Mouse (Mus musculus): ENCODE results near the gene Vmn1r55. TPM values are rescaled to one million over a fixed set of nuclear protein-coding genes. Genes with fewer than 3 reads are reported as not detected.
"Not testable (repeated sequence)": the region's sequence is repeated elsewhere in the genome, so short reads cannot be mapped to it uniquely, and the experiment has no call there.

Vmn1r55 gene
- total RNA-seq, 4 experiments from 2014 or later = 0.02 to 0.04 TPM; not detected in 2

DNA sequence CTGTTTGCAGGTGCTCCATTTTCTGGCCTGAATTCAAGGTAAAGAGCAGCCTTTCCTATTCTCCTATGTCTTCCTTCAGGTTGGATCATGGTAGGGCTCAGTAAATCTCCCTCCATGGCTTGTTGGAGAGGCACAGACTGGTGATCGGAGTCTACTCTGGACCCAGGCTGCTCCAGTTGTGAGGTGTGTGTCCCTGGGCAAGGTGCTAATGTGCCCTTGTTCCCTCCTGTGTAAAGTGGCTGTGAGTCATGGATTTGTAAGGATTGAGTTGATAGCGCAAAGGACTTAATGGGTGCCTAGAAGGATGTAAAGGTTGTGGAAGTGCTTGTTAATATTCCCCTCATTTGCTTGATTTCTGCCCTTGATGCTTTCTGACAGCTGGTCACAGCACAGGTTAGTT lies 67.5 kb downstream of the Vmn1r55 start:
- DNase-seq (ENCODE audit: low spot score in 2 of 2) = no peak

DNA sequence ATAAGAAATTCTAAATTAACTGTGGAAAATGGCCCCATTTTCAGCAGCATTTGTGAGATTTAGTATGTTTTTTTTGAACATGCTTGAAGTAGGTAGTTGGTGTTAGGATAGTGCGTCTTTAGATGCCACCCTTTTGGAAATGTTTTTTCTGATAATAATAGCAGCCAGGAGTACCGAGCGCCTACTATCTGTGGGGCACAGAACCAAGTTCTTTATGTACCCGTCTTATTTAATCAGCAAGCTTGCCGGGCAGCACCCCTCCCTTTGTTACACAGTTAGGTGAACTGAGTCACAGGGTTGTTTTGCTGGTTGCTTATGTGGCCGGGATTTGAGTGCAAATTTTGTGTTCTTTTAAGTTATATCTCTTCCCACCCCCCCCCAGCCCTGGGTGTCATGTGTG lies 68.2 kb downstream of the Vmn1r55 start:
- DNase-seq (ENCODE audit: low spot score in 2 of 2) = no peak

DNA sequence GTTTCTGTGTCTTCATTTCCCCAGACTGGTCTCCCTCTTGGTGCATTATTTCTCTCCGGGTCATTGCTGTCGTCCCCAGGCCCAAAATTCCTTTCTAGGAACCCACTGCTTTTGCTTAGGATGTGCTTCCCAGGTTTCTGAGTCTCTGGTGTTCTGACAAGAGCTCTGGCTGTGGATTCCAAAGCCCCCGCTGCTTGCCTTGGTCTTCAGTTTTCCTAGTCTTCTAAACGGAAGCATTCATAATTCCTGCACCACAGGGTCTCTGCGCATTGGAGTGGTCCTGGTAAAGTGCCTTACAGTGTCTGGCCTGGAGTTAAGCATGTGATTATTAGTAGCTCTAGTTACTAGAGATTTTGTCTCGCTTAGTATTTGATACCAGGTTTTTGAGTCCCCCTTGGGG lies 68.7 kb downstream of the Vmn1r55 start:
- no peak for DNase-seq (ENCODE audit: low spot score in 2 of 2)

DNA sequence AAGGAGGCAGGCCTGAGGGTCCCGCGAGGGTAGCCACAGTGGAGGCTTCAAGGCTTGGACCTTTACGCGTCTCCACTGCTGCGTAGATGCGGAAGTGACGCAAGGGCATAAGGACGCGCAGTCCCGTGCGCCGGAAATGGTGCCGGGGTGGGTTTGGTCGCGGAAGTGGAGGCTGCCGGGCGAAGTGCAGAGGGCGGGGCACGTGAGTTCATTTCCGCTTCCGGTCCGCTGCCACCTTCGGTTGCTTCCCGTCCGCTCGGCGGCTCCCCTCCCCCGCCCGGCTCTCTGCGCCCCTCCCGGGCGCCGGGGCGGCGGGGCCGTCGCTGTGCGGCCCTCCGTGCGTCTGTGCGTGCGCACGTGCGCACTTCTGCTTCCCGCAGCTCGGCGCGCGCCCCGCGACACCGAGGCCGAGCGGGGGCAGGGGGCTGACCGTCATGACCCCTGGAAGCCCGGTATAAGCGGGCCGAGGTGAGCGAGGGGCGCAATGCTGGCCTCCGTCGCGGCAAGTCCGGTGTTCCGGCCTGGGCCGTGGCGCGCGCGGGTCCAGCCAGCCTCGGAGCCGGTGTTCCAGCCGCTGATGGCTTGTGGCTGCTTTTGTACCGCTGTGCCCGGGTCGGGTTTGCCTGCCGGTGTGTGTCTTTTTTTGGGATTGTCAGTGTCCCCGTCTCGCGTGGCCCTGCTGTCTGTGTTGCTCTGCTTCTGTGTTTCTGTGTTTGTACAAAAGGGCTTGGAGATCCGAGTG lies 69.3 kb downstream of the Vmn1r55 start, which contains the start of gene Epn1:
Epn1 (plus strand) TSS at position 226 of the 742 bp plus-strand sequence.
- peak; percentile 95 to 97 for DNase-seq (ENCODE audit: low spot score in 2 of 2)

DNA sequence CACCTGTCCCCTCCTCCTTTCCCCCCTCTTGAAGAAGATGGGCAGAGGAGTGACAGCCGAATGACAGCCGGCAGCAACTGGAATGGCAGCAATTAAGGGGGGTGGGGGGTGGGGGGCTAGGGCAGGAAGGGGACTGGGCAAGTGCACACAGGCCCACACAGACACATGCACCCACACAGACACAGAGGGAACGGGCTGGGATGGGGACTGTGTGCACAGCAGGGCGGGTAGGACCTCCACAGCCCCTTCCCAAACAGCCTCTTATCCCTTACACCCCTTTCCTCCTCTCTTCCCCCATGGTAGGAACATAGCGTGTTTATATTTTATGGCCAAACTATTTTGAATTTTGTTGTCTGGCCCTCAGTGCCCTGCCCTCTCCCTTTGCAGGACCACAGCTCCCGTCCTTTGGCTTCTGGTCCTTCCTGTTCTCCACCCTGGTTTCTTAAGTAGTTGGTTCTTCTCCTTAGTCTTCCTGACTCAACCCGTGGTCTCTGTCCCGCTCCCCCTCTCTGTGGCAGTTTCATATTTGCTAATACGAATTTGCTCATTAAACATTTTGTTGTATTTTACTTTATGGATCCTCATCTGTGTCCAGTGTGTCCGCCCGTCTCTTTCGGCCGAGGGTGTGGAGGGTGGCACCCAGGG lies 70.0 kb downstream of the Vmn1r55 start:
- DNase-seq (ENCODE audit: low spot score in 2 of 2) = not testable (repeated sequence)

Small RNA genes lying within 50 kb of the gene (microRNA-seq; reads per million reads assigned to microRNA genes)
- 0 reads per million in 2 experiments for gene Gm26217

Other genes starting within 250 kb of the Vmn1r55 start
- gene Gm36210, start 243.2 kb downstream of the Vmn1r55 start, total RNA-seq (2022) = under 1 TPM; 0.29 to 0.77 (median 0.39) TPM
- 10 to 100 TPM; 13.0 to 15.3 (median 13.9) TPM for gene Zfp628, start 234.5 kb downstream of the Vmn1r55 start, total RNA-seq (2022)
- gene Nat14, start 227.6 kb downstream of the Vmn1r55 start, total RNA-seq (2022) = 100 to 1,000 TPM in 2 of 4 experiments, 10 to 100 TPM in 2; 89.9 to 111 (median 102) TPM
- gene Ssc5d, start 223.9 kb downstream of the Vmn1r55 start, total RNA-seq (2022) = 1 to 10 TPM; 2.8 to 5.1 (median 4.2) TPM
- 1 to 10 TPM in 1 of 4 experiments, under 1 TPM in 2, not detected in 1; 0.58 to 1.1 (median 0.90) TPM for gene Sbk2, start 185.3 kb downstream of the Vmn1r55 start, total RNA-seq (2022)
- gene Sbk3, start 178.5 kb downstream of the Vmn1r55 start, total RNA-seq (2022) = 1 to 10 TPM in 2 of 4 experiments, under 1 TPM in 2; 0.71 to 1.1 (median 0.98) TPM
- 10 to 100 TPM; 23.2 to 32.9 (median 30.6) TPM for gene Zfp579, start 153.5 kb downstream of the Vmn1r55 start, total RNA-seq (2022)
- gene Zfp524, start 135.3 kb downstream of the Vmn1r55 start, total RNA-seq (2022) = 1 to 10 TPM; 6.0 to 8.0 (median 6.9) TPM
- 10 to 100 TPM; 20.7 to 25.3 (median 24.5) TPM for gene Fiz1, start 135.0 kb downstream of the Vmn1r55 start, total RNA-seq (2022)
- gene Gm44973, start 134.2 kb downstream of the Vmn1r55 start, total RNA-seq (2022) = not detected
- gene Zfp865, start 129.3 kb downstream of the Vmn1r55 start, total RNA-seq (2022) = 10 to 100 TPM; 37.1 to 42.5 (median 38.5) TPM
- 10 to 100 TPM; 45.2 to 65.9 (median 56.9) TPM for gene Ccdc106, start 129.1 kb downstream of the Vmn1r55 start, total RNA-seq (2022)
- under 1 TPM in 1 of 4 experiments, not detected in 3; 0.55 TPM for gene 4632433K11Rik, start 115.6 kb downstream of the Vmn1r55 start, total RNA-seq (2022)
- 1 to 10 TPM; 5.6 to 6.4 (median 6.3) TPM for gene Zfp784, start 111.2 kb downstream of the Vmn1r55 start, total RNA-seq (2022)
- gene Zfp580, start 98.1 kb downstream of the Vmn1r55 start, total RNA-seq (2022) = 10 to 100 TPM; 22.8 to 28.6 (median 27.8) TPM
- 100 to 1,000 TPM; 175 to 196 (median 179) TPM for gene U2af2, start 87.5 kb downstream of the Vmn1r55 start, total RNA-seq (2022)
- 100 to 1,000 TPM; 411 to 477 (median 457) TPM for gene Epn1, start 69.4 kb downstream of the Vmn1r55 start, total RNA-seq (2022)
- not detected for gene Rfpl4, start 32.7 kb downstream of the Vmn1r55 start, total RNA-seq (2022)
- 1 to 10 TPM in 1 of 4 experiments, under 1 TPM in 2, not detected in 1; 0.63 to 1.0 (median 0.77) TPM for gene Rasl2-9, start 23.7 kb downstream of the Vmn1r55 start, total RNA-seq (2022)
- not detected for gene Vmn1r56, start 47.1 kb upstream of the Vmn1r55 start, total RNA-seq (2022)
- not detected for gene Vmn1r57, start 68.8 kb upstream of the Vmn1r55 start, total RNA-seq (2022)
- gene Gm5065, start 200.9 kb upstream of the Vmn1r55 start, total RNA-seq (2022) = not detected
- not detected for gene Nlrp2, start 201.4 kb upstream of the Vmn1r55 start, total RNA-seq (2022)

Data from layer of hippocampus, adult 8-10 months (tissue).